Mouse (Mus musculus): ENCODE results near the gene Stard9.
"Not testable (repeated sequence)": the region's sequence is repeated elsewhere in the genome, so short reads cannot be mapped to it uniquely, and the experiment has no call there.

The Stard9 gene

DNA sequence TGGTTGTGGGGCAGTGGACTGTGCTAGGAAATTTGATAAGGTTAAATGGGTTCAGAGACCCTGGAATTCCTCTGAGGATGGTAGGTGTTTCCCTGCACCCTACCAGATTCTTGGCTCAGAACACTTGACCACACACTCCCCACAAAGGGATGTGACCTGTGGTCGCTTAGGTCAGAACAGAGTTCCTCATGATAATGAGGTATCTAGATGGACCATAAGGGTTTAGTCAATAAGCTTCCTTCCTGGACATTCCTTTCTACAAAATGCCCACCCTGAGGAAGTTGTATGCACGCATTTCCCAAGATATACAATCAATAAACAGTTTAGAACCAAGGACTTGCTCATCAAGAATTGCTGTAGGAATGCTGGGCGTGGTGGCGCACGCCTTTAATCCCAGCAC, 27.0 kb downstream of the Stard9 start:
- no peak for DNase-seq

- no peak for DNase-seq
Measured at GRCm38 (mm10) chr2:120656711-120657110, 27.8 kb downstream of the Stard9 start.

- no peak for DNase-seq
Measured at GRCm38 (mm10) chr2:120658486-120658885, 29.6 kb downstream of the Stard9 start.

- DNase-seq = no peak
Measured at GRCm38 (mm10) chr2:120659318-120659717, 30.4 kb downstream of the Stard9 start.

- no peak for DNase-seq
Measured at GRCm38 (mm10) chr2:120660486-120661078, 31.7 kb downstream of the Stard9 start.

DNA sequence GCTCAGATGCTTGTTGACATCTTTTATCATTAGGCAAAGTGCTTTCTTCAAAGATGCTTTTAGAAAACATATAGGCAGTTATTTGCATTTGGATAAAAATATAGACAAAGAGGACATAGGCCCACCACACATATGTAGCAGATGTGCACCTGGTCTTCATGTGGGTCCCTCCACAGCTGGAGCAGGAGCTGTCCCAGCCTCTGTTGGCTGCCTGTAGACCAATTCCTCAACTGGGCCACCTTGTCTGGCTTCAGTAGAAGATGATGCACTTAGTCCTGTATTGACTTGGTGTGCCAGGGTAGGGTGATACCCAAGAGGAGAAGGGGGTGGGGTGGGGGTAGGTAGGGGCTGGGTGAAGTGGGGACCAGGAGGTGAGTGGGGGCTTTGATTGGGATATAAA, 33.8 kb downstream of the Stard9 start:
- DNase-seq = no peak

DNA sequence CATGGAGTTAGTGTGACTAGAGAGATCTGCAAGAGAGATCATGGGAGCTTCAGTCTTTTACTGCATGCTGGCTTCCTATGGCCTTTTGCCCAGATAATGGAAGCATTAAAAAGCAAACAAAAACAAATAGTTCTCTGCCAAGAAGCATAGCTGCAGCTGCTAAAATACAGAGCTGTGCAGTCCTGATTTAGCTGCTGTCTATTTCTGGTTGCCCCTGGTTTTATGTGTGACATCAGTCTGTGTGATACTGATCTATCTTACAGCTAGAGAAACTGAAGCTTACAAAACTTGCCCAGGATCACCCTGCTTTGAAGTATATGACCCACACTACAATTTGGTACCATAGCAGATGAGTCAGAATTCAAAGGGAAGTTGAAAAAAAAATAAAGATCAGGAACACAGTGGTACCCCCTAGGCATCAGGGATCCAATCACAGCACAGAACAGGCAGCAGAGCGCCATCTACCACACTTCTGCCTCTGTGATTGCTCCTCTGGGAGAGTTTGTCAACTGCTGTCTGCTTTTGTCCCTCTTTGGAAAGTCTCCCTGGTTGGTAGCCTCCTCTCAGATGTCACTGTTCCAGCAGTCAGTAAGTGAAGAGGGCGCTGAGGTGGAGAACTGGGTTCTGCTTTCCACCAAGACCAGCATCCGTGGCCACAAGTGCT, 34.7 kb downstream of the Stard9 start:
- no peak for DNase-seq

DNA sequence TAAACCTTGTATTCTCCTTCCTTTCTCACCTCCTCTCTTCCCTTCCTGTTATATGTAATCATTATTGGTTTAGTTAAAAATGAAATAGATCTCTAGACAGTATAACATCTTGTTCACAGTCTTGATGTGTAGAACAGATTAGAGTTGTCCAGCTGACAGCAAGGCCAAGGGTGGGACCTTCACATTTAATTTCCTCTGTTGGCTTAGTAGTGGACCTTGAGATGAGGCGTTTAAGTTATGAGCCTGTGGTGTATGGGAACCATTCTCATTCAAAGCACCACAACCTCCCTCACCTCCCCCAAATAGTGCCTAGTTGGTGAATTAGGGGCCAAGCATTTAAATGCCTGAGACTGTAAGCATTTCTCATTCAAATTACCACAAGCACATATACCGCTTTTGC, 38.5 kb downstream of the Stard9 start:
- no peak for DNase-seq

DNA sequence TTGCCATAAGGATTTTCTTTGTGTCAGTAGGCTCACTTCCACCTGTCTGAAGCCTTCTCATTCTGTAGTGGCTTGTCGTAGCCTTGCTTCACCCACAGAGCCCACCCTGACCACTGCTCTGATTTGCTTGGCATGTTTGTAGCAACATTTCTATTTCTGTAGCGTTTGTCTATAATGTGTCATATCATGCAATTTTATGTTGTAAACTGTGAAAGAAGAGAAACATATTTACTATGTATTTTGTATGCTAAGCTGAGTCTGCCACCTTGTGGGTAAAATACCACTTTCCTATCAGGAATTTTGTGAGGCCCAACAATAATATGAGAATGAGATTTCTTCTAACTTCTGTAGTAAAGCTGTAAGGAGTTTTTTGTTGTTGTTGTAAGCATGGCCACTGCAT, 41.3 kb downstream of the Stard9 start:
- no peak for DNase-seq

DNA sequence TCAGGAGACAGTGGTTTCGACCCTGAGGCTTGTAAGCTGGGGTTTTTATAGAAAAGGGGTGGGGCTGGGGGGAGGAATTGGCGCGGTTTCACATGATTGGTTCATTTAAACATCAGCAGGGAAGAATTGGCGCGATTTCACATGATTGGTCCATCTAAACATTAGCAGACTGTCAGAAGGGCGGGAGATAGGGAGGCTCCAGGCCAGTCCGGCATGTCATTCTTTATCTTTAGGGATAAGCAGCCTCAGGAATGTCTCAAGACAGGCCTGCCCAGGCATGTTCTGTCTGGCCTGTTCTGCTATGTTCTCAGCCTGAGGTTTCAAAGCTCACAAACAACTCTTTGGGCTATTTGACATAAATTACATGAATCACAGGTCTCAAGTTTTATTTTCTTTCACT, 52.2 kb downstream of the Stard9 start:
- not testable (repeated sequence) for DNase-seq

DNA sequence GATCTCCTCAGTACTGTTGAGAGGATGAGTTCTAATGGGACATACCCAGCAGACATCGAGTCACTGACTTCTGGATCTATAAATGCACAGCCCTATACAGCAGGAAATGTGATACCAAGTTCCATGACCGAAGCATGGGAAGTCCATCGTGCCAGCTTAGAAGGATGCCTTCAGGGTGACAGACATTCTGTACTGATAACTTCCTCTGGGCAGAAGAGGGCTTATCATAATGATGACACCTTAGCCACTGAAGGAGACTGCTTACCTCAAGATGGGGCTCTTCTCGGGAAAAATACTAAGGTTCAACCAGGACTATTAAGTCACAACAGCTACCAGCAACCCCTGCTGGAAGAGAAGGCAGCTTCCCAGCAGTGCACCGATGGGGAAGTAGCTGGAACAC, 68.8 kb downstream of the Stard9 start:
- no peak for DNase-seq

- no peak for DNase-seq
Measured at GRCm38 (mm10) chr2:120700379-120700885, 71.5 kb downstream of the Stard9 start.

GRCm38 (mm10) chr2:120702675-120703074, 73.8 kb downstream of the Stard9 start:
- no peak for DNase-seq

GRCm38 (mm10) chr2:120707041-120707440, 78.1 kb downstream of the Stard9 start:
- DNase-seq = no peak

DNA sequence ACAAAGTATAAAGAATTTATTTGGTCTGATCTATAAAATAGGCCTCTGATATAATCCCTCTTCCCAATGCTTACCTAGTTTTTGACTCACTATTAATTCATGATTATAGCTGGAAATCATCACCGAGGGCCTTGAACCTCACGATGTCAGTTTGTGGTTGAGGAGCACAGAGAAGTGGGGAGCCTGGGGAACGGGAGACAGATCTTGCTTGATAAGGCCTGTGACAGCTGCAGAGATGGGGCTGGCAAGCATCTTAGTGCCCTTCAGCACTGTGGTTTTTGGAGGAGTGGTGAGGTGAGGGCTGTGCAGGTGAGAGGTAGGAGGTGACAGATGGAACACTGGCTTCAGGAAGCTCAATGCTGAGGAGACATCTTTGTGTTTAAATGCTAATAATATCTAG, 81.2 kb downstream of the Stard9 start:
- no peak for DNase-seq

- no peak for DNase-seq
Measured at GRCm38 (mm10) chr2:120710948-120711347, 82.0 kb downstream of the Stard9 start.

DNA sequence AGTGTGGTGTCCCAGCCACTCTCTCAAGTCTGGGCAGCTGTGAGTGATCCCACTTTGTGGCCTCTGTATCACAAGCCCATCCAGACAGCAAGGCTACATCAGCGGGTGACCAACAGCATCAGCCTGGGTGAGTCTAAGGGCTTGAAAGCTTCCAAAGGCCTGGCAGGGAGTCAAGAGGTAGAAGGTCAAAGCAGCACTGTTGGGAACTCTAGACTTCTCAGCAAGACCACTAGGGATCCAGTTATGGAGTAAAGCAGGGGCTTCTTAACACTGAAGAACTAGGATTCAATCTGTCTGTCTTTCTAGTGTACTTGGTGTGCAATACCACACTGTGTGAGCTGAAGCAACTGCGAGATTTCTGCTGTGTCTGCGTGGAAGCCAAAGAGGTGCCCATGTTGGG, 84.5 kb downstream of the Stard9 start:
- DNase-seq = no peak

DNA sequence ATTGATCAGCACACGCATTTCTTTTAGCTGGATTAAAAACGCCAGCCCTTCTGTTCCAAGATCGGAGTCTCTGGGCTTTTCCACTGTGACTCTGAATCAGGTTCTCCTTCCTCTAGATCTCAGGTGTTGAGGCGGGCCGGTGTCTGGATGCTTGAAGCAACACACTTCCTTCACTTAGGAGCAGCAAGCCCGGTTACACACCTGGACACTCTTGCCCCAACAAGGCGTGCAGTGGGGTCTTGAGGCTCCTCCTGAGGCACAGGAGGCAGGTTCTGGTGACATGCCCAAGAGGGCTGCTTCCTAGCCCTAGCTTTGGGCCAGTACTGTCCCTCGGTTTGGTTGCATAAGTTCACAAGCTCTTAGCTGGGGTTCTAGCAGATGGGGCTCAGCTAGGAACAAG, 89.6 kb downstream of the Stard9 start:
- no peak for DNase-seq

- DNase-seq = no peak
Measured at GRCm38 (mm10) chr2:120720821-120721220, 91.9 kb downstream of the Stard9 start.

- DNase-seq = no peak
Measured at GRCm38 (mm10) chr2:120721911-120722310, 93.0 kb downstream of the Stard9 start.

GRCm38 (mm10) chr2:120722491-120722890, 93.6 kb downstream of the Stard9 start:
- DNase-seq = no peak

- DNase-seq = no peak
Measured at GRCm38 (mm10) chr2:120723621-120724020, 94.7 kb downstream of the Stard9 start.

- DNase-seq = no peak
Measured at GRCm38 (mm10) chr2:120724176-120724575, 95.3 kb downstream of the Stard9 start.

GRCm38 (mm10) chr2:120729775-120730585, 101.1 kb downstream of the Stard9 start:
- peak; percentile 38 for DNase-seq

All from embryo, embryonic 11 days (tissue).